Mouse (Mus musculus): ENCODE measurements around the gene Clstn1. TPM values are rescaled to one million over a fixed set of nuclear protein-coding genes. Genes with fewer than 3 reads are reported as not detected.

Gene Clstn1
- 0.05 and 0.08 TPM in 2 replicates for polyA plus RNA-seq (2012)

DNA sequence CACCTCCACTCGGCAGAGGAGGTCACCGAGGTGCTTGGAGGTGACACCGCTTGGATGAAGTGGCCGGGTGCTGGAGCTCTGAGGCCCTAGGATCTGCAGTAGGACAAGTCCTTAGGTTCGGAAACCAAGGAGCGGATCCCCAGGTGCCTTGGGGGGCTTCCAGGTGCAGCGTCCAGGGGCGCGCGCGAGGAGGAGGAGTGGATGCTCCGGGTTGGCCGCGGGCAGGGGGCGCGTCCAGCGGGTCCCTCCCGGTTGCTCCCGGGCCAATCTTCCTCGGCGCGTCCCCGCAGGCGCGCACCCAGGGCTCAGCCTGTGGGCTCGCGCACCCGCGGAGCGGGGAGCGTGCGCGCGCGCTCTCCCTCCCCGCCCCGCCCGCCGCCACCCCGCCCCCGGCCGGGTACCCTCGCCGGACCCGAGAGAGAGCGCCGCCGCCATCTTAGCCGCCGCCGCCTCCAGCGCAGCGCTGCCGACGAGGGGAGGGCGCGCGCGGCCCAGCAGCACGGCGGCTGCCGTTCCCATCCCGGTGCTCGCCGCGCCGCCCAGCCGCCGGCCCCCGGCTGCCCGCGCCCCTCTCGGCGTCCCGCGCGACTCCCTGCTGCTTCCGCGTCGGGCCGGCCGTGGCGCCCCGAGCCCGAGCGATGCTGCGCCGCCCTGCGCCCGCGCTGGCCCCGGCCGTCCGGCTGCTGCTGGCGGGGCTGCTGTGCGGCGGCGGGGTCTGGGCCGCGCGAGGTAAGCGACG, at the start of gene Clstn1:
Clstn1 (plus strand) TSS at position 425 of the 739 bp plus-strand sequence.
- H3K4me3 ChIP-seq (replicated peaks), result peak within 1 kb of the TSS; percentile 38
- no peaks in the 10 kb centered on the region for H3K4me1 ChIP-seq (ENCODE audit: control insufficient read depth)
- peaks cover 63% of the 10 kb centered on the region for H3K27me3 ChIP-seq (ENCODE audit: control insufficient read depth)
- no peak for TF ChIP-seq TAL1 (IDR thresholded peaks at IDR 0.05; ENCODE audit: low read length)
- no peak for TF ChIP-seq GATA1 (IDR thresholded peaks at IDR 0.05; ENCODE audit: low read length)
- no peaks in the 10 kb centered on the region for H3K36me3 ChIP-seq (ENCODE audit: control insufficient read depth)
- H3K9me3 ChIP-seq (ENCODE audit: control insufficient read depth, low read length), result peaks cover 2% of the 10 kb centered on the region; the same call in 1 of the 2 replicates

DNA sequence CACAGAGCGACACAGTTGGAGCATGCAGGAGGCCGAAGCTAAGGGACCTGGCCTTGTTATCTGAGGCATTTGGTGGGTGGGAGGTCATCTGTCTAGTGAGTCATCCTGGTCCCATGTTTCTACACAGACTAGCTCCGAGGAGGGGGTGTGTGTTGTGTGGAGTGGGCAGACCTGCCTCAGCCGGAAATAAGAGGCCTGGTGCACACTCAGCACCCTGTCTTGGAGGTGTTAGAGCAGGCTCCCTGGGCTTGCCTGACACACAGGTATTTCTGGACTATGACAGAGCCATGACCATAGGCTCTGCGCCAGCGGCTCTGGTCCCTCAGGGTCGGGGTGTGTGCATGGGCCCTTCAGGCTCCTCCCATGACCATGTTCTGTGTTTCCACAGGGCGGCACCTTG, 46.8 kb upstream of the Clstn1 start:
- Histone ChIP-seq H3K27me3 (ENCODE audit: control insufficient read depth) (no peaks in the 10 kb centered on the region), H3K4me3 (replicated peaks) (no peak overlapping the region), H3K36me3 (ENCODE audit: control insufficient read depth) (no peaks in the 10 kb centered on the region), H3K9me3 (ENCODE audit: control insufficient read depth, low read length) (no peaks in the 10 kb centered on the region), H3K4me1 (ENCODE audit: control insufficient read depth) (no peaks in the 10 kb centered on the region)
- TF ChIP-seq GATA1 (IDR thresholded peaks at IDR 0.05; ENCODE audit: low read length) (no peak), TAL1 (IDR thresholded peaks at IDR 0.05; ENCODE audit: low read length) (no peak)

DNA sequence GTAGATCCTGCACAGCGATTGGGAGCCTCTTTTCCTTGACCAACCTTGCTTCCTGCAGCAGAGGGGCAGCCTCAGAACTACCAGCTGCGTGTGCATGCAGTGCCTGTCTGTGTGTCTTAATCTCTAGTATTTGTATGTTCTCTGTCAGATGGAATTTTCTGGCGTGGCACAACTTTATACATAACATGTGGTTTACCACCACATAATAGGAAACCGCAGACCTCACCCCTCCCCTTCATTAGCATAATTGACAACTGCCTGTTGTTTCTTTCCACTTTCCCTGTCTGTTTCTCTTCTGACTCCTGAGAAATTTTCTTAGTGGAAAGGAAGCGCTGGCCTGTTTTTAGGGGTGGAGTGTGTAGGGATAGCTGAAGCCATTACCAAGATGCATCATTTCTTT, 44.3 kb upstream of the Clstn1 start:
- TF ChIP-seq GATA1 (IDR thresholded peaks at IDR 0.05; ENCODE audit: low read length) (no peak), TAL1 (IDR thresholded peaks at IDR 0.05; ENCODE audit: low read length) (no peak)
- H3K27me3 ChIP-seq (ENCODE audit: control insufficient read depth), result no peaks in the 10 kb centered on the region
- H3K9me3 ChIP-seq (ENCODE audit: control insufficient read depth, low read length), result no peaks in the 10 kb centered on the region
- no peak overlapping the region for H3K4me3 ChIP-seq (replicated peaks)
- peaks cover 13% of the 10 kb centered on the region for H3K4me1 ChIP-seq (ENCODE audit: control insufficient read depth)
- peaks cover 2% of the 10 kb centered on the region; the same call in 1 of the 2 replicates for H3K36me3 ChIP-seq (ENCODE audit: control insufficient read depth)

- Histone ChIP-seq H3K36me3 (ENCODE audit: control insufficient read depth) (peaks cover 2% of the 10 kb centered on the region; the same call in 1 of the 2 replicates), H3K4me3 (replicated peaks) (no peak overlapping the region), H3K4me1 (ENCODE audit: control insufficient read depth) (peaks cover 18% of the 10 kb centered on the region), H3K27me3 (ENCODE audit: control insufficient read depth) (no peaks in the 10 kb centered on the region), H3K9me3 (ENCODE audit: control insufficient read depth, low read length) (no peaks in the 10 kb centered on the region)
- TF ChIP-seq TAL1 (IDR thresholded peaks at IDR 0.05; ENCODE audit: low read length), result no peak
- TF ChIP-seq GATA1 (IDR thresholded peaks at IDR 0.05; ENCODE audit: low read length), result no peak
Measured at GRCm38 (mm10) chr4:149542431-149542830, 43.8 kb upstream of the Clstn1 start.

- no peaks in the 10 kb centered on the region for H3K9me3 ChIP-seq (ENCODE audit: control insufficient read depth, low read length)
- TF ChIP-seq GATA1 (IDR thresholded peaks at IDR 0.05; ENCODE audit: low read length), result no peak
- no peak for TF ChIP-seq TAL1 (IDR thresholded peaks at IDR 0.05; ENCODE audit: low read length)
- H3K4me3 ChIP-seq (replicated peaks), result no peak overlapping the region
- no peaks in the 10 kb centered on the region for H3K27me3 ChIP-seq (ENCODE audit: control insufficient read depth)
- H3K4me1 ChIP-seq (ENCODE audit: control insufficient read depth), result peaks cover 23% of the 10 kb centered on the region
- H3K36me3 ChIP-seq (ENCODE audit: control insufficient read depth), result peaks cover 2% of the 10 kb centered on the region; the same call in 1 of the 2 replicates
Measured at GRCm38 (mm10) chr4:149542927-149543553, 43.2 kb upstream of the Clstn1 start.

GRCm38 (mm10) chr4:149544892-149545291, 41.4 kb upstream of the Clstn1 start:
- TF ChIP-seq GATA1 (IDR thresholded peaks at IDR 0.05; ENCODE audit: low read length) (no peak), TAL1 (IDR thresholded peaks at IDR 0.05; ENCODE audit: low read length) (no peak)
- no peak overlapping the region for H3K4me3 ChIP-seq (replicated peaks)
- H3K4me1 ChIP-seq (ENCODE audit: control insufficient read depth), result peaks cover 29% of the 10 kb centered on the region
- peaks cover 2% of the 10 kb centered on the region; the same call in 1 of the 2 replicates for H3K36me3 ChIP-seq (ENCODE audit: control insufficient read depth)
- no peaks in the 10 kb centered on the region for H3K9me3 ChIP-seq (ENCODE audit: control insufficient read depth, low read length)
- H3K27me3 ChIP-seq (ENCODE audit: control insufficient read depth), result no peaks in the 10 kb centered on the region

DNA sequence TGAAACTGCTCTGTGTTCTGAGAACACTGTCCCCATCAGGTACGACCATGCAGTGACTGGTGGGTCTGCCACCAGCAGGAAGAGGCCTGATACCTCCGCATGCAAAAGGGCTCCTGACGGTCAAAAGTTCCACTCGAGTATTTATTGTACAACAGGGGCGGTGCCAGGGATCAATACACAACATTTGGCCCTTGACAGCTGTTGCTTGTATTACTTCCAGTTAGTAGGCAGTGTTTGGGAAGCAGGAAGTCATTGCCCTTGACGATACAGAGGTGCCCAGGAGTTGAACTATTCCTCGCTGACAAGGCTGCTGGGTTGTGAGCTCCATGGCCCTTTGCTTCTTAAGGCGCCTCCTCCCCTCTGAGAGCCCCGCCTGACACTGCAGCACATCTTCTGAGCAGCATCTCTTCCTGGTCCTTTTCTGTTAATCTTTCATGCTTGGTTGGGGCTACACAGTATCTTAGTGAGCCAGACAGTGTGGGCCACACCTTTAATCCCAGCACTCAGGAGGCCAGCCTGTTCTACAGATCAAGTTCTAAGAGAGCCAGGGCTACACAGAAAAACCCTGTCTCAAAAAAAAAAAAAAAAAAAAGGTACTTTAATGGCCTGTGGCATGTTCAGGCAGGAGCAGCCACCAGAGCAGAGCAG, 39.3 kb upstream of the Clstn1 start:
- TF ChIP-seq TAL1 (IDR thresholded peaks at IDR 0.05; ENCODE audit: low read length) (no peak), GATA1 (IDR thresholded peaks at IDR 0.05; ENCODE audit: low read length) (no peak)
- H3K27me3 ChIP-seq (ENCODE audit: control insufficient read depth), result no peaks in the 10 kb centered on the region
- no peak overlapping the region for H3K4me3 ChIP-seq (replicated peaks)
- peaks cover 2% of the 10 kb centered on the region; the same call in 1 of the 2 replicates for H3K36me3 ChIP-seq (ENCODE audit: control insufficient read depth)
- H3K4me1 ChIP-seq (ENCODE audit: control insufficient read depth), result peaks cover 29% of the 10 kb centered on the region
- H3K9me3 ChIP-seq (ENCODE audit: control insufficient read depth, low read length), result no peaks in the 10 kb centered on the region

GRCm38 (mm10) chr4:149547523-149547922, 38.7 kb upstream of the Clstn1 start:
- no peaks in the 10 kb centered on the region for H3K27me3 ChIP-seq (ENCODE audit: control insufficient read depth)
- TF ChIP-seq TAL1 (IDR thresholded peaks at IDR 0.05; ENCODE audit: low read length), result no peak
- TF ChIP-seq GATA1 (IDR thresholded peaks at IDR 0.05; ENCODE audit: low read length), result no peak
- H3K9me3 ChIP-seq (ENCODE audit: control insufficient read depth, low read length), result no peaks in the 10 kb centered on the region
- peaks cover 2% of the 10 kb centered on the region; the same call in 1 of the 2 replicates for H3K36me3 ChIP-seq (ENCODE audit: control insufficient read depth)
- H3K4me1 ChIP-seq (ENCODE audit: control insufficient read depth), result peaks cover 29% of the 10 kb centered on the region
- no peak overlapping the region for H3K4me3 ChIP-seq (replicated peaks)
